Mouse (Mus musculus) liver, embryonic 13.5 days (tissue): ENCODE measurements around the gene Prkca. TPM values are rescaled to one million over a fixed set of nuclear protein-coding genes. Genes with fewer than 3 reads are reported as not detected.

ENCODE experiments used
- ATAC-seq: fragments of 200-750 bp; cut with Nextera tagmentation; 2 replicates; pipeline ENCODE4 v1.8.0; 2017; ENCODE audit warnings: low read depth, mild to moderate bottlenecking, moderate number of reproducible peaks, moderate library complexity
- DNase-seq: peaks from one replicate; pipeline ENCODE4 v3.0.0; 2022
- H3K27ac ChIP-seq: fragments of 300-500 bp; sonication (generic); 2 replicates; pipeline ENCODE4 v1.5.1; 2015; ENCODE audit warnings: moderate library complexity, mild to moderate bottlenecking, inconsistent platforms
- H3K27me3 ChIP-seq: fragments of 300-500 bp; sonication (generic); 2 replicates; pipeline ENCODE4 v1.6.1; 2015; ENCODE audit warnings: mild to moderate bottlenecking, inconsistent platforms
- H3K36me3 ChIP-seq: fragments of 300-500 bp; sonication (generic); 2 replicates; pipeline ENCODE4 v1.6.1; 2015; ENCODE audit warnings: mild to moderate bottlenecking, inconsistent platforms
- H3K4me1 ChIP-seq: fragments of 300-500 bp; sonication (generic); replicated peaks from 2 replicates; pipeline ENCODE4 v1.6.1; 2015; ENCODE audit warnings: inconsistent platforms
- H3K4me2 ChIP-seq: fragments of 300-500 bp; sonication (generic); 2 replicates; pipeline ENCODE4 v1.6.1; 2015; ENCODE audit warnings: inconsistent platforms, mild to moderate bottlenecking, moderate library complexity
- H3K4me3 ChIP-seq: fragments of 300-500 bp; sonication (generic); replicated peaks from 2 replicates; pipeline ENCODE4 v1.5.1; 2015; ENCODE audit warnings: mild to moderate bottlenecking, inconsistent platforms
- H3K9ac ChIP-seq: fragments of 300-500 bp; sonication (generic); 2 replicates; pipeline ENCODE4 v1.6.1; 2015; ENCODE audit warnings: mild to moderate bottlenecking, inconsistent platforms
- H3K9me3 ChIP-seq: fragments of 300-500 bp; sonication (generic); replicated peaks from 2 replicates; pipeline ENCODE4 v1.6.1; 2016; ENCODE audit warnings: inconsistent platforms
- WGBS: fragments of 180-500 bp; shearing (Covaris S2); methylation state at CpG from one replicate; pipeline ENCODE4 v1.1.7; 2015; ENCODE audit not compliant: insufficient replicate concordance; 5-methylcytosine and 5-hydroxymethylcytosine counted together
- polyA plus RNA-seq: library from polyadenylated mRNA; unstranded; fragments of >200 nt; fragmentation: Nextera tagmentation; extraction: Ambion mirVana; gene quantifications from 2 replicates; pipeline ENCODE4 v1.2.1, GENCODE M21; 2015

The Prkca gene
- polyA plus RNA-seq, 1 experiment from 2014 or later: 1.9 TPM

DNA sequence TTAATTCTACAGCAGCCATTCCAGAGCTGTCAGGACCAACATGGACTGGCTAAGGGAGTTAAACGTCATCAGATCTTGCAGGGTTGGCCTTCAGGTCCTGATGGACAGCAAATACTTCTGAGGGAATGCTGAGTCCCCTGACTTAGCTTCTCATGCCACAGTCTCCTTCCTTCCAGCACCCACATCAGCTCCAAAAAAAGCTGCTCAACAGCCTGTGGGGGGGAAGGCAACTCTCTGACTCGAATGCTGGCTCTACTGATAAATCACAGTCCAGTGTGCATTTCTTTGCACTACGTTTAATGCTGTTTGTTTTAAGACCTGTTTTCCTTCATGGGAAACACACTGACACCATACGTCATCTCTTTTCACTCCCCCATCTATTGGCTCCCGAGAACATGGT lies 215.8 kb downstream of the Prkca start:
- WGBS: 54% methylated on average over 5 of the region's 5 CpGs
- Histone ChIP-seq H3K9me3 (no peaks in the 10 kb centered on the region), H3K4me3 (no peak overlapping the region), H3K4me2 (no peak overlapping the region), H3K4me1 (no peaks in the 10 kb centered on the region), H3K27ac (no peak overlapping the region), H3K36me3 (no peaks in the 10 kb centered on the region), H3K9ac (no peak overlapping the region), H3K27me3 (no peaks in the 10 kb centered on the region)
- DNase-seq: no peak
- ATAC-seq: no peak

DNA sequence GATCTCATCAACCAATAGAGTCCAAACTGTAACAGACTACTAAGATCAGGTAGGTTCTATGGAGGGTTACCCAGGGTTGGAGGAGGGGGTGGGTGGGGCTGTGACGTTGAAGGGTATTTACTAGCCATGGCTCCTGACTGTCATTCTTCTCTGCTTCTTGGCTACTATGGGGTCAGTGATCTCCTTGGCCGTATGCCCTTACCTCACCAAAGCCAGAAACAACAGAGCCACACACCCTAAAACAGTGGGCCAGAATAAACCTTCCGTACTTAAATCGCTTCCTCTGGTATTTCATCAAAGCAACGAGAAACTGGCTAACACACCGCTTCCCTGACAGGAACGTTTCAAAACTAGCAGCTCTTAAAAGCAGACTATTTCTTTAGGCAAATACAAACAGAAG lies 221.2 kb downstream of the Prkca start:
- 73% methylated on average over 7 of the region's 7 CpGs for WGBS
- no peaks in the 10 kb centered on the region for H3K27me3 ChIP-seq
- H3K4me3 ChIP-seq: no peak overlapping the region
- no peaks in the 10 kb centered on the region for H3K4me1 ChIP-seq
- no peak for ATAC-seq
- no peaks in the 10 kb centered on the region for H3K9me3 ChIP-seq
- no peaks in the 10 kb centered on the region for H3K36me3 ChIP-seq
- no peak overlapping the region for H3K4me2 ChIP-seq
- no peak overlapping the region for H3K27ac ChIP-seq
- H3K9ac ChIP-seq: no peak overlapping the region
- DNase-seq: no peak

DNA sequence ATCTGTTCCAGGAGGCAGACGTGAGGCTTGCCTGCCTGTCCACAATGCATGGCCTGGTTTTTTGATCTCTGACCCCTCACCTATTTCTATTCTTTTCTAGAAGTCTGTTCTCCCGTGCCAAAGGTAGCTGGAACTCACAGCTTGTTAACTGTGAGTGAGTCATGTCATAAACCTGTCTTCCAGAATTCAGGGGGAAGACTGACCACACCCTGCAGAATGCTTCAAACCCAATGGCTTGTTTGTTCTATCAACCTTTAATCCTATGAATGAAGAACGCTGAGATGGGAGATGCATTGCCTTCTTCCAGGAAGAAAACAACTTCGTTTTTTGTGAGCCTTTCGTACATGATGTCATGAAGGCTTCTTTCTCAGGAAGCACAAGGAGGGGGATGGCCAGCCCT lies 223.0 kb downstream of the Prkca start:
- H3K9me3 ChIP-seq: no peaks in the 10 kb centered on the region
- H3K27ac ChIP-seq: no peak overlapping the region
- DNase-seq: no peak
- H3K36me3 ChIP-seq: no peaks in the 10 kb centered on the region
- ATAC-seq: no peak
- no peaks in the 10 kb centered on the region for H3K27me3 ChIP-seq
- H3K4me1 ChIP-seq: no peaks in the 10 kb centered on the region
- H3K4me2 ChIP-seq: no peak overlapping the region
- no peak overlapping the region for H3K4me3 ChIP-seq
- 63% methylated on average over 5 of the region's 5 CpGs for WGBS
- no peak overlapping the region for H3K9ac ChIP-seq

DNA sequence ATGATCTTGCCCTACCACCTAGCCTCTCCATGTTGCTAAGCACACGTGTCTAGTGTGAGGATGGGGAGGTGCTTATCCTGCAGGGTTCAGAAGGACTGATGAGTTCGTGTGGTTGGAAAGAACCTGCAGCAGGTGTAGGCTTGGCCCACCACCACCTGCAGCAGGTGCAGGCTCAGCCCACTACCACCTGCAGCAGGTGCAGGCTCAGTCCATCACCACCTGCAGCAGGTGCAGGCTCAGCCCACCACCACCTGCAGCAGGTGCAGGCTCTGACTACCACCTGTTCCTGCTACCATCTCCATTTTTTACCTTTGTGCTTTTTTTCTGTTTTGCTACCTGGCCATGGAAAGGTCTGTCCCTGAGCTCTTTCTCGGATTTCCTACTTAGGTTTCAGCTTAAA lies 223.9 kb downstream of the Prkca start:
- Histone ChIP-seq H3K4me3 (no peak overlapping the region), H3K27me3 (no peaks in the 10 kb centered on the region)
- 57% methylated on average over 3 of the region's 3 CpGs for WGBS

DNA sequence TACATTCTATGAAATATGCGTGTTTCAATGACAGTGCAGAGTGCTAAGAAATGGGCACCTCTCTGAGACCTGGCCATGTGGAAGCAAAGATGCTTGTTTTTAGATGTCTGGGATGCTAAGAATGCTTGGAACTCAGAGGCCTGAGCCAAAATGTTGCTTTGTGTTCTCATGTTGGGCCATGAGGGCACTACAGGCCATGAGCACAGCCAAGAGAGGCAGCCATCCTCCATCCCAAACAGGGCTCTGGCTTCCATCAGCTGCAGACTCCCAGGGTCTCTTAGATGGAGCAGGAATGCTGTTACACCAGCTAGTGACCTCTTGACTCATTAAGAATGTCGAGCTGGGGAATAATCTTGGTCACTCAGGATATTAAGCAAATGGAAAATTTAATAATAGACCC lies 224.9 kb downstream of the Prkca start:
- H3K27ac ChIP-seq: no peak overlapping the region
- no peak for DNase-seq
- no peaks in the 10 kb centered on the region for H3K27me3 ChIP-seq
- H3K4me3 ChIP-seq: no peak overlapping the region
- ATAC-seq: no peak
- H3K4me1 ChIP-seq: no peaks in the 10 kb centered on the region
- no peaks in the 10 kb centered on the region for H3K36me3 ChIP-seq
- H3K9me3 ChIP-seq: no peaks in the 10 kb centered on the region
- no peak overlapping the region for H3K4me2 ChIP-seq
- 59% methylated on average over 2 of the region's 2 CpGs for WGBS
- H3K9ac ChIP-seq: no peak overlapping the region

More for the DNA sequence above, 223.9 kb downstream of the Prkca start:
- Histone ChIP-seq H3K27ac (no peak overlapping the region), H3K4me2 (no peak overlapping the region), H3K4me1 (no peaks in the 10 kb centered on the region), H3K36me3 (no peaks in the 10 kb centered on the region), H3K9ac (no peak overlapping the region), H3K9me3 (no peaks in the 10 kb centered on the region)
- DNase-seq (no peak), ATAC-seq (no peak)

DNA sequence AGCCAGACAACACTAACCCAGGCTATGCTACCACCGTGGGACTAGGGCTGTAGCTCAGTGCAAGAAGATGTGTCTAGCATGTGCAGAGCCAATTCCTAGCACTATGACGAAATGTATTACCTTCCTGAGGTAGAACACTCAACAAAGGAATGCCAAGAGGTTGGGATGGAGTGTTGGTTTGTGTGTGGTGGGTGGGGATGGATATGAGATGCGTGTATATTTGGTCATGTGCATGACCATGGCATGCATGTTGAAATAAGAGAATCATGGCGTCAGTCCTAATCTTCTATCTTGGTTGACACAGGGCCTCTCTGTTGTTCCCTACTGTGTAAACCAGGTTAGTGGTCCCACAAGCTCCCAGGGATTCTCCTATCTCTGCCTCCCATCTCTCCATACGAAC lies 225.5 kb downstream of the Prkca start:
- WGBS: 77% methylated on average over 5 of the region's 5 CpGs
- H3K27me3 ChIP-seq: no peaks in the 10 kb centered on the region
- no peaks in the 10 kb centered on the region for H3K4me1 ChIP-seq
- no peak overlapping the region for H3K4me2 ChIP-seq
- DNase-seq: no peak
- H3K9ac ChIP-seq: no peak overlapping the region
- no peak for ATAC-seq
- no peak overlapping the region for H3K4me3 ChIP-seq
- H3K9me3 ChIP-seq: no peaks in the 10 kb centered on the region
- no peaks in the 10 kb centered on the region for H3K36me3 ChIP-seq
- no peak overlapping the region for H3K27ac ChIP-seq

DNA sequence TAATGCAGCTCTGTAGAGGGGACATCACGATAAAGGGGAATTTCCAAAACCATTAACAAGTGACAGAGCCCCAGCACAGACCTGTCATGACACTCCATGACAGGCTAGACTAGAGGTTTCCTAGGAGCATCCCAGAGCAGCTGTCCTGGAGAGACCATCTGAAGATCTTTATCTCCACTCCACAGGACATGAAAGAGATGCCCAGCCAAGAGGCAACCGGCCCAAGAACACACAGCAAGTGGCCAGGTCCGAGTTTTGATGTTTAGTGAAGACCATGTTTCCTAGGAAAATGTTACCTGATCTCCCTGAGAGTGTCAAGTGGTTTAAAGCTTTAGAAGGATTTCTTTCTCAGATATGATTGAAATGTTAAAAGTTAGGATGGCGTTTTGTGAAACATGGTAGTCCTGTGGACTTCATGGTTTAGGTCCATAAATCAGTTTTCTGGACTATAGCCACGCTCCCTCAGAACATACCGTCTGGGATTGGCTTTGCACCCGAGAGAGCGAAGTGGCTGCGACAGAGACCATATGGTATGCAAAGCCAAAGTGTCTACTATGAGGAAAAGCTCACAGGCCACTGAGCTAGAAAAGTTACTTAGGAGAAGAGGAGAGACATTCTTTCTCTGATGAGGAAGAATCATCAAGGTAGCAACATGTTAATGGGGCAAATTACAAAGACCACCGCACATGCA lies 226.2 kb downstream of the Prkca start:
- WGBS: 74% methylated on average over 10 of the region's 10 CpGs
- Histone ChIP-seq H3K36me3 (no peaks in the 10 kb centered on the region), H3K9me3 (no peaks in the 10 kb centered on the region), H3K27ac (no peak overlapping the region), H3K27me3 (no peaks in the 10 kb centered on the region), H3K4me1 (no peaks in the 10 kb centered on the region), H3K4me3 (no peak overlapping the region), H3K4me2 (no peak overlapping the region), H3K9ac (no peak overlapping the region)
- no peak for ATAC-seq
- no peak for DNase-seq

DNA sequence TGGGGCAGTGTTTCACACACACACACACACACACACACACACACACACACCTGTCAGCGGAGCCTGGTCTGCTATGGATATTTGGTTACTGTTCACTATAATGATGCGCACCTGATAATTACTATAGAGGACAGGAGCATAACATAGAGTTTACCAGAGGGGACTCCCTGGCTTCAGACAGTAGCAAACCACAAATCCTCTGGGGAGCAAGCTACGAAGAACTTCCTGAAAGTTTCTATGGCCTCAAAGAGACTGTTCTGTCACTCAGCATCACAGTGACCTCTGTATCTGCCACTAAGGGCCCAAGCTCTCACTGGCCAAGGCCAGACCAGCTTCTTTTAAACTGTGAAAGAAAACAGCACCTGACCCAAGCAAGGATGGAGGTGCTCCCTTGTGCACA lies 229.6 kb downstream of the Prkca start:
- Histone ChIP-seq H3K27me3 (no peaks in the 10 kb centered on the region), H3K9me3 (no peaks in the 10 kb centered on the region), H3K4me3 (no peak overlapping the region), H3K4me1 (no peaks in the 10 kb centered on the region), H3K9ac (no peak overlapping the region), H3K27ac (no peak overlapping the region), H3K4me2 (no peak overlapping the region), H3K36me3 (no peaks in the 10 kb centered on the region)
- ATAC-seq (no peak), DNase-seq (no peak)
- 67% methylated on average over 3 of the region's 3 CpGs for WGBS

DNA sequence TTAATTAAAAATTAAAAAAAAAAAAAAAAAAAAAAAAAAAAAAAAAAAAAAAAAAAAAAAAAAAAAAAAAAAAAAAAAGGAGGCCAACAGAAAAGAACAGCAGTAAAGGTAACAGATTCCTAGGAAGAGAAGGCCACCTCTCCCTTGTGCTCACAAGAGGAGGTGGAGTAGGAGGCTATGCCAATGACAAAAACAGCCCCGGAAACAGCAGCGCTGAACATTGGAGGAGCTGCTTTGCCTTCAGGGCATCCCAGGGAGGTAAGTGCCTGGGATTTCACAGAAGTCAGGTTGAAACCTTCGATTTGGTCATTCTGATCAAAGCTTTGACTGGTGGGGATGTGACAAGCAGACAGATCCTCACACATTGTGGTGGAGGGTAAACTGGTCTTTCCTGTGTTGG lies 231.3 kb downstream of the Prkca start:
- DNase-seq (no peak), ATAC-seq (no peak)
- H3K36me3 ChIP-seq: no peaks in the 10 kb centered on the region
- no peak overlapping the region for H3K9ac ChIP-seq
- WGBS: 52% methylated on average over 3 of the region's 3 CpGs
- no peak overlapping the region for H3K4me2 ChIP-seq
- H3K27ac ChIP-seq: no peak overlapping the region
- H3K27me3 ChIP-seq: no peaks in the 10 kb centered on the region
- no peak overlapping the region for H3K4me3 ChIP-seq
- no peaks in the 10 kb centered on the region for H3K9me3 ChIP-seq
- no peaks in the 10 kb centered on the region for H3K4me1 ChIP-seq

DNA sequence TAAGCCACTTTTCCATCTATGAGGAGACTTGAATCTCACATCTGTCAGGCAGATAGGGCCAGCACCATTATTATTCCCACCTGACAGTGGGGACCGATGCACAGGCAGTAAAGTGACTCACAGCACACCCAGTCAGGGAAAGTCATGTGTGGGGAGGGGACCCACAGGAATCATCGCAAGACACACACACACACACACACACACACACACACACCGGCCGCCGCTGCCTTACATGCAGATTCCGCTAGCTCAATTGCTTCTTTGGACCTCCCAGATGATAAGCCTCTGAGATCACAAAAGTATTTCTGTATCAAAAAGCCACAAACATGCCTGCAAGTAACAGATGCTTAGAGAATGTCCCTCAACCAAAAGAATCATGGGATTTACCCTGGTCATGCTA lies 239.6 kb downstream of the Prkca start:
- Histone ChIP-seq H3K4me2 (no peak overlapping the region), H3K4me3 (no peak overlapping the region), H3K9me3 (no peaks in the 10 kb centered on the region), H3K9ac (no peak overlapping the region), H3K27ac (no peak overlapping the region), H3K36me3 (no peaks in the 10 kb centered on the region), H3K27me3 (no peaks in the 10 kb centered on the region), H3K4me1 (no peaks in the 10 kb centered on the region)
- DNase-seq (no peak), ATAC-seq (no peak)
- WGBS: 68% methylated on average over 6 of the region's 6 CpGs

DNA sequence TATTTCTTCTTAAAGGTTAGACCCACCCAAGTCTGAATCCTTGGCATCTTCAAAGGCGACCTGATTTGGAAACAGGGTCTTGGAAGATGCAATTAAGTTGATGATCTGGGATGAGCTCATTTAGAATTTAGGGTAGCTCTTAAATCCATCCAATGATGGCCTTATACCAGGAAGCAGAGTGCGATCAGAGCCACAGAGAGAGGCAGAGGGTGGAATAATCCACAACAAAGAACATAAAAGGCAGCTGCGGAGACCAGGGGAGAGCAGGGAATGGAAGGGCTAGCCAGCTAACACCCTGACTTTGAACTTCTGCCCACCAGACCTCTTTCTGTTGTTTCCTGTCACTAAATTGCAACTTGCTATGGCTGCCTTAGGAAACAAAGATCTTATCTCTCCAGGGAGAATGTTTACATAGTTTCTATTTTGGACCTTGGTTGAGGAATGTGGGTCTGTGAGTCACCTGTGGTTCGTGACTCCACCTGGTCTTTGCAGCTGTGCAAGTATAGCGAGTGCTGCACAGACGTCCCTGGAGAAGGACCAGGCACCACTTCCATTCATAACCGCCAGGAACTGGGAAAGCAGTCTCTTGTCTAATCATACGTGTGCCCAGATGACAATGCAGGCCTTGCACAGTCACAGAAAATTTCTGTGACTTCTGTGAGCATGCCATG lies 242.3 kb downstream of the Prkca start:
- no peak overlapping the region for H3K4me2 ChIP-seq
- no peak overlapping the region for H3K9ac ChIP-seq
- no peak for ATAC-seq
- H3K27me3 ChIP-seq: no peaks in the 10 kb centered on the region
- no peak for DNase-seq
- WGBS: 54% methylated on average over 8 of the region's 8 CpGs
- no peak overlapping the region for H3K4me3 ChIP-seq
- peaks cover 10% of the 10 kb centered on the region; the same call in 1 of the 2 replicates for H3K4me1 ChIP-seq
- H3K36me3 ChIP-seq: no peaks in the 10 kb centered on the region
- H3K9me3 ChIP-seq: no peaks in the 10 kb centered on the region
- H3K27ac ChIP-seq: no peak overlapping the region

DNA sequence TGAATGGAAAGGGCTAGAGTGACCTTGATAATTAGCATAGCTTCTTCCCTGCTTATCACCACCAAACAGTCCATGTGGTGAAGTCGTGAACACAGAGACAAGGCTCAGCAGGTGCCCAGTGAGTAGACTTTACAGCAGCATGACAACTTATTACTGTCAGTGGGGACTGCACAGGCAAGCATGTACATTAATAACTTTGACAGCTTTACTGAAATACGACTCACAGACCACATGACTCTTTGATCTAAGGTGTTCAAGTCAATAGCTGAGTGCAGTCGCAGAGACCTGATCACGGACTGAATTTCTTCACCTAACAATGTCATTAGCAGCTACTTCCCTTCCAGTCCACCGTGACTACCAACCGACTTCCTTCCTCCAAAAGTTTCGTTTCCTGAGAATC lies 245.4 kb downstream of the Prkca start:
- H3K9me3 ChIP-seq: no peaks in the 10 kb centered on the region
- 13% methylated on average over 7 of the region's 7 CpGs for WGBS
- no peak overlapping the region for H3K4me3 ChIP-seq
- H3K4me1 ChIP-seq: peaks cover 10% of the 10 kb centered on the region; the same call in 1 of the 2 replicates
- no peaks in the 10 kb centered on the region for H3K27me3 ChIP-seq
- DNase-seq (peak; percentile 2), ATAC-seq (no peak)
- no peak overlapping the region for H3K9ac ChIP-seq
- no peaks in the 10 kb centered on the region for H3K36me3 ChIP-seq
- no peak overlapping the region for H3K27ac ChIP-seq
- H3K4me2 ChIP-seq: no peak overlapping the region
